Mouse (Mus musculus) cerebellum, adult 2 months (tissue): Measurements from ENCODE around the gene Tec.

Source experiments
- CTCF ChIP-seq: fragments of 200-500 bp; IDR thresholded peaks from 2 replicates; pipeline ENCODE4 v1.5.1; 2011; ENCODE audit warnings: low read depth, mild to moderate bottlenecking, control low read depth, low read length, moderate library complexity, borderline replicate concordance; ENCODE audit not compliant: insufficient read depth
- POLR2A ChIP-seq: fragments of 200-500 bp; IDR thresholded peaks from 2 replicates; pipeline ENCODE4 v1.6.1; 2011; ENCODE audit warnings: low read length, control low read depth, borderline replicate concordance; ENCODE audit not compliant: insufficient read depth

DNA sequence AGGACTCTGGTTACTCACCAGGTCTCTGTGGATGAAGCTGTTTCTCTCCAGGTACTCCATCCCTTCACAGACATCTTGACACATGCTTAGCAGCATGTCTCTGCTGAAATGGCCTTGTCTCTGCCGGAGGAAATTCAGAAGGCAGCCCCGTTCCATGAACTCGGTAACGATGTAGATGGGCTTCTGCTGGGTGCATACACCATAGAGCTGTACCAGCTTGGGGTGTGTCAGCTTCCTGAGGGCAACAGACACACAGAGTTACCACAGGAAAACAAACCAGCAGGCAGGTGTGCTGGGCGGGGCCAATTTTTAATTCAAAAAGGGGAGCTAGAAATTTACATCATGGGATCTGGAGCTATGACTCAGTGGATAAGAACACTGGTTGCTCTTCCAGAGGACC, 104.7 kb downstream of the Tec start:
- TF ChIP-seq POLR2A (no peak), CTCF (no peak)
